Mouse (Mus musculus): ENCODE measurements around the gene Wdr11. TPM values are rescaled to one million over a fixed set of nuclear protein-coding genes. Genes with fewer than 3 reads are reported as not detected.

The Wdr11 gene
- polyA plus RNA-seq, 1 experiment = 28.0 TPM

DNA sequence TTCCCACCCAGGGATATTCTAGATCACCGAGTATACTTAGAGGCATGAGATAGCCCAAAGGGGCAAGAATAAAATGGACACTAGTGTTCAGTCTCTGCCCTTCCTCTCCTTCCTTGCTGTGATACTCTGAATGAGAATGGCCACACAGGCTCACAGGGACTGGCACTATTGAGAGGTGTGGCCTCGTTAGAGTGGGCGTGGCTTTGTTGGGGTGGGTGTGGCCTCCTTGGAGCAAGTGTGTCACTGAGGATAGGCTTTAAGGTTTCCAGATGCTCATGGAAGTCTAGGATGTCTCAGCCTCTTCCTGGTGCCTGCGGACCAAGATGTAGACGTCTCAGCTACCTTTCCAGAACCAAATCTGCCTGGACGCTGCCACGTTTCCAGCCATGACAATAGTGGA lies 56.1 kb downstream of the Wdr11 start:
- Histone ChIP-seq H3K4me1 (ENCODE audit: control insufficient read depth, insufficient read depth, low read length) (no peaks in the 10 kb centered on the region), H3K27me3 (ENCODE audit: control insufficient read depth, insufficient read depth, low read length, poor library complexity, severe bottlenecking) (no peaks in the 10 kb centered on the region), H3K27ac (ENCODE audit: insufficient read depth, low read length) (no peak overlapping the region), H3K9ac (ENCODE audit: low read depth, poor library complexity, severe bottlenecking) (no peak overlapping the region), H3K4me3 (ENCODE audit: low read depth, low read length) (no peak overlapping the region), H3K36me3 (ENCODE audit: control insufficient read depth, insufficient read depth, low read length, poor library complexity, severe bottlenecking) (no peaks in the 10 kb centered on the region), H3K9me3 (replicated peaks; ENCODE audit: control insufficient read depth, insufficient read depth, low read length, poor library complexity, severe bottlenecking) (no peaks in the 10 kb centered on the region)
- TF ChIP-seq CTCF (IDR thresholded peaks at IDR 0.05; ENCODE audit: low read depth, low read length) = no peak
- no peak for TF ChIP-seq POLR2A (IDR thresholded peaks at IDR 0.05; ENCODE audit: insufficient read depth, low read length)
- TF ChIP-seq EP300 (IDR thresholded peaks at IDR 0.05; ENCODE audit: insufficient read depth, low read depth, low read length) = no peak

DNA sequence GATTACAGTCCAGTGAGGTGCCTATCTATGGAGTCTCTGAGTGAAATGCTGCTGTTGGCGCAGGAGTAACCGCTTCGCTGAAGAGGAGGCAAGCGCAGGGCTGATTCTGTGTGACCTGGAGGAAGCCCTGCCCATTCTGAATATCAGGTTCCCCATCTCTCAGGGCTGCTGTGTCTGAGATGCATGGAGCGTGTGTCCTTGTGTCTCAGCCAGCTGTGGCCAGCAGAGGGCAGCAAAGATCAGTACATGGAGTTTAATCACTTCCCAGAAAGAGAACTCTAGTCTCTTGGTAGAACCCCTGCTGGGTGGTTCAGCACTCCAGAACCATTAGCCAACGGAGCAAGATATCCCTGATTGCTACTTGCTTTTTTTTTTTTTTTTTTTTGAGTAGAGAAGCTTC lies 57.3 kb downstream of the Wdr11 start:
- no peaks in the 10 kb centered on the region for H3K9me3 ChIP-seq (replicated peaks; ENCODE audit: control insufficient read depth, insufficient read depth, low read length, poor library complexity, severe bottlenecking)
- H3K4me1 ChIP-seq (ENCODE audit: control insufficient read depth, insufficient read depth, low read length) = no peaks in the 10 kb centered on the region
- no peak overlapping the region for H3K9ac ChIP-seq (ENCODE audit: low read depth, poor library complexity, severe bottlenecking)
- H3K27me3 ChIP-seq (ENCODE audit: control insufficient read depth, insufficient read depth, low read length, poor library complexity, severe bottlenecking) = no peaks in the 10 kb centered on the region
- no peaks in the 10 kb centered on the region for H3K36me3 ChIP-seq (ENCODE audit: control insufficient read depth, insufficient read depth, low read length, poor library complexity, severe bottlenecking)
- H3K4me3 ChIP-seq (ENCODE audit: low read depth, low read length) = no peak overlapping the region
- TF ChIP-seq POLR2A (IDR thresholded peaks at IDR 0.05; ENCODE audit: insufficient read depth, low read length) = no peak
- 0 out of 2 replicates have a peak, but pooled peaks have one; percentile 39 for TF ChIP-seq EP300 (IDR thresholded peaks at IDR 0.05; ENCODE audit: insufficient read depth, low read depth, low read length)
- peak; percentile 88 for TF ChIP-seq CTCF (IDR thresholded peaks at IDR 0.05; ENCODE audit: low read depth, low read length)
- H3K27ac ChIP-seq (ENCODE audit: insufficient read depth, low read length) = no peak overlapping the region

DNA sequence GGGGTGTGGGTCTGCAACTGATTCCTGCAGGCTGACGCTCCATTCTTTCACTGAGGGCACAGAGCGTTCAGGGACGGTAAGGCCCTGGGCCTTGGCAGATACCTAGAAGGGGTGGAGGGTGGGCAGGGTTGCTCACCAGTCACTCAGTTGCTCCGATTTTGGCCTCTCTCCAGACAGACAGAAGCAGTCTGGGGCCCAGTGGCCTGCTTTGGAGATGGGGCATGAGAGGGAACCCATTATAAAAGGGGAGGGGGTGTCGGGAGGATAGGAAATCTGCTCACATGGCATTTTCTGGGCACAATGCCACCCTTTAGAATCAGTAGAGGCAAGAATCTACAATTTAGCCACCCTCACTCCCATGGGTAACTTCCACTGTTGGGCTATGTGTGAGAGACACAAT lies 59.1 kb downstream of the Wdr11 start:
- Histone ChIP-seq H3K27ac (ENCODE audit: insufficient read depth, low read length) (no peak overlapping the region), H3K27me3 (ENCODE audit: control insufficient read depth, insufficient read depth, low read length, poor library complexity, severe bottlenecking) (no peaks in the 10 kb centered on the region)

DNA sequence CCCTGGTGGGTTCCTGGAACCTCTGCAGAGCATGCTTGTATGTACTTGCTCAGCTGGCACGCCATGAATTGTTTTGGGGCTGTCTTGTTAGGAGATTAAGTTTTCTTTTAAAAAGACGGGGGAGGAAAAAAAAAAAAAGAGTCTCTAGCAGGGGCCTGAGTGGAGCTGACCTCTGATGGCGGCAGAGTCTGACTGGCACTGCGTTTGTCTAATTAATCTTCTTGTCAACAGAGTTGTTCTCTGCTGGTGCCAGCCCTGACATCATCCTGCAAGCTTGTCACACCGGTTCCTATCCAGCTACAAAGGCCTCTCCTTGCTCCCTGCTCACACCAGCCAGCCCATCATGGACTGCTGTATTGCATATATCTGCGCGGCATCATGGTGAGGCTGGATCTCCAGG lies 60.1 kb downstream of the Wdr11 start:
- Histone ChIP-seq H3K9me3 (replicated peaks; ENCODE audit: control insufficient read depth, insufficient read depth, low read length, poor library complexity, severe bottlenecking) (no peaks in the 10 kb centered on the region), H3K9ac (ENCODE audit: low read depth, poor library complexity, severe bottlenecking) (no peak overlapping the region), H3K27me3 (ENCODE audit: control insufficient read depth, insufficient read depth, low read length, poor library complexity, severe bottlenecking) (no peaks in the 10 kb centered on the region), H3K4me1 (ENCODE audit: control insufficient read depth, insufficient read depth, low read length) (no peaks in the 10 kb centered on the region), H3K27ac (ENCODE audit: insufficient read depth, low read length) (no peak overlapping the region), H3K4me3 (ENCODE audit: low read depth, low read length) (no peak overlapping the region), H3K36me3 (ENCODE audit: control insufficient read depth, insufficient read depth, low read length, poor library complexity, severe bottlenecking) (no peaks in the 10 kb centered on the region)
- no peak for TF ChIP-seq CTCF (IDR thresholded peaks at IDR 0.05; ENCODE audit: low read depth, low read length)
- TF ChIP-seq EP300 (IDR thresholded peaks at IDR 0.05; ENCODE audit: insufficient read depth, low read depth, low read length) = no peak

More for the DNA sequence above, 59.1 kb downstream of the Wdr11 start:
- Histone ChIP-seq H3K4me3 (ENCODE audit: low read depth, low read length) (no peak overlapping the region), H3K4me1 (ENCODE audit: control insufficient read depth, insufficient read depth, low read length) (no peaks in the 10 kb centered on the region), H3K36me3 (ENCODE audit: control insufficient read depth, insufficient read depth, low read length, poor library complexity, severe bottlenecking) (no peaks in the 10 kb centered on the region), H3K9ac (ENCODE audit: low read depth, poor library complexity, severe bottlenecking) (no peak overlapping the region), H3K9me3 (replicated peaks; ENCODE audit: control insufficient read depth, insufficient read depth, low read length, poor library complexity, severe bottlenecking) (no peaks in the 10 kb centered on the region)
- TF ChIP-seq CTCF (IDR thresholded peaks at IDR 0.05; ENCODE audit: low read depth, low read length) (no peak), POLR2A (IDR thresholded peaks at IDR 0.05; ENCODE audit: insufficient read depth, low read length) (no peak), EP300 (IDR thresholded peaks at IDR 0.05; ENCODE audit: insufficient read depth, low read depth, low read length) (no peak)

DNA sequence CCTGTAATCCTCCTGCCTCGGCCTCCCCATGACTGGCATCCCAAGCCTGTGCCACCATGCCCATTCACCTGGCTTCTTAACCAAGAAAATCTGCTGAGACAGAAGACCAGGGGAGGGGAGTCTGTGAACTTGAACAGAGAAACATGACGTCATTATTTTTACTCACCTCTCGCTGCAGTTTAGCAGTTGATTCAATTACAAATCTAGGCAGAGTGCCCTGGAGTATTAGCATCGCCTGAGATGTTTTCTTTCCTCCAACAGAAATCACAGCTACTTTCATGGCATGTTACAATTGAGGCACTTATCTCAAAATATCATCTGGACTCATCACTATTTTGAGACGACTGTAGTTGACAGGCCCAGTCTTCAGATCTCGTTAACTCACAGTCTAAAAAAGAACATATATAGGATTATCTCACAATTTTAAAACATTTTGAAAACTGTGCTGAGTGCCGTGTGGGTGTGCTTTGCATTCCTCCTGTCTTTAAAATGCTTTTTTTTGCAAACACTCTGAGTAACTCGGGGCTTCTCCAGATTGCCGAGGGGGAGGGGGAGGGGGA lies 61.3 kb downstream of the Wdr11 start:
- Histone ChIP-seq H3K9ac (ENCODE audit: low read depth, poor library complexity, severe bottlenecking) (no peak overlapping the region), H3K27me3 (ENCODE audit: control insufficient read depth, insufficient read depth, low read length, poor library complexity, severe bottlenecking) (no peaks in the 10 kb centered on the region), H3K9me3 (replicated peaks; ENCODE audit: control insufficient read depth, insufficient read depth, low read length, poor library complexity, severe bottlenecking) (no peaks in the 10 kb centered on the region), H3K36me3 (ENCODE audit: control insufficient read depth, insufficient read depth, low read length, poor library complexity, severe bottlenecking) (no peaks in the 10 kb centered on the region), H3K4me3 (ENCODE audit: low read depth, low read length) (no peak overlapping the region), H3K27ac (ENCODE audit: insufficient read depth, low read length) (no peak overlapping the region), H3K4me1 (ENCODE audit: control insufficient read depth, insufficient read depth, low read length) (no peaks in the 10 kb centered on the region)
- no peak for TF ChIP-seq POLR2A (IDR thresholded peaks at IDR 0.05; ENCODE audit: insufficient read depth, low read length)
- TF ChIP-seq EP300 (IDR thresholded peaks at IDR 0.05; ENCODE audit: insufficient read depth, low read depth, low read length) = no peak
- no peak for TF ChIP-seq CTCF (IDR thresholded peaks at IDR 0.05; ENCODE audit: low read depth, low read length)

DNA sequence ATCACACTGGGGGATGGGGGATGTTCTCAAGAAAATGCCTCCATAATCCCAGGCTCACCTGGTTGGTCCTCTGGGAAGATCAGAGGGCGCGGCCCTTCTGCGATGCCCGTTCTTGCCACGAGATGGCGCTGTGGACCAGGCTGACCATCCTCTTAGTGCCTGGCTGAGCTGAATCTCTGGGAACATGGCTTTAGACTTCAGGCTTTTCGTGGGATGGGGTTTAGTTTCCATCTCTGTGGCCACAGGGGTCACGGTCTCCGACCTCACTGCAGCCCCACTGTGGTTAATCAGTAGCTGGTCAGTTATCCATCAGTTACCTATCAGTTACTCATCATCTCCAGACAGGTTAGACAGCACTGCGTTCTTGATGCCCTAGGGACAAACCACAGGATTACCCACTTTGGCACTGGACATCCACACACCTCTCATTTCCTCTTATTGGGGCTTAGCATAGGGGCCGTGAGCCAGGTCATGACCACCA lies 62.2 kb downstream of the Wdr11 start:
- no peak overlapping the region for H3K9ac ChIP-seq (ENCODE audit: low read depth, poor library complexity, severe bottlenecking)
- no peaks in the 10 kb centered on the region for H3K9me3 ChIP-seq (replicated peaks; ENCODE audit: control insufficient read depth, insufficient read depth, low read length, poor library complexity, severe bottlenecking)
- no peak overlapping the region for H3K27ac ChIP-seq (ENCODE audit: insufficient read depth, low read length)
- TF ChIP-seq POLR2A (IDR thresholded peaks at IDR 0.05; ENCODE audit: insufficient read depth, low read length) = no peak
- TF ChIP-seq EP300 (IDR thresholded peaks at IDR 0.05; ENCODE audit: insufficient read depth, low read depth, low read length) = no peak
- TF ChIP-seq CTCF (IDR thresholded peaks at IDR 0.05; ENCODE audit: low read depth, low read length) = peak; percentile 96
- no peaks in the 10 kb centered on the region for H3K36me3 ChIP-seq (ENCODE audit: control insufficient read depth, insufficient read depth, low read length, poor library complexity, severe bottlenecking)
- no peak overlapping the region for H3K4me3 ChIP-seq (ENCODE audit: low read depth, low read length)
- no peaks in the 10 kb centered on the region for H3K4me1 ChIP-seq (ENCODE audit: control insufficient read depth, insufficient read depth, low read length)
- no peaks in the 10 kb centered on the region for H3K27me3 ChIP-seq (ENCODE audit: control insufficient read depth, insufficient read depth, low read length, poor library complexity, severe bottlenecking)

All from ES-Bruce4 (cell line).